Mouse (Mus musculus): ENCODE measurements around the gene Lifr.

The Lifr gene

DNA sequence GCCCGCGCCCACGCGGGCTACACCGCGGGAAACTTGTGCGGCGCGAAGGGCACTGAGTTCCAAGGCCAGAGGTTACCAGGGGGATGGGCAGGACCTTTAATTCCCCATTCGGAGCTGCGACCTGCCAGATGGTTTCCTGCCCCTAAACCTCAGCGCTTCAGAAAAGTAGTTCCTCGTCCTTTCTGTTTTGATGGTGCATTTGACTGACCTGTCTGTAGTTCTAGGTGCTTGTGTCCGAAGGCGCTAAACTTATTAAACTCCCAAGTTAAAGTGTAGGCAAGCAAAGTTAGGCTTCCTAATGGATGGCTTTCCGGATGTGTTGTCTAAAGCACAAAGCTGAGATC is 39.5 kb downstream of the Lifr start:
- DNase-seq: no peak

DNA sequence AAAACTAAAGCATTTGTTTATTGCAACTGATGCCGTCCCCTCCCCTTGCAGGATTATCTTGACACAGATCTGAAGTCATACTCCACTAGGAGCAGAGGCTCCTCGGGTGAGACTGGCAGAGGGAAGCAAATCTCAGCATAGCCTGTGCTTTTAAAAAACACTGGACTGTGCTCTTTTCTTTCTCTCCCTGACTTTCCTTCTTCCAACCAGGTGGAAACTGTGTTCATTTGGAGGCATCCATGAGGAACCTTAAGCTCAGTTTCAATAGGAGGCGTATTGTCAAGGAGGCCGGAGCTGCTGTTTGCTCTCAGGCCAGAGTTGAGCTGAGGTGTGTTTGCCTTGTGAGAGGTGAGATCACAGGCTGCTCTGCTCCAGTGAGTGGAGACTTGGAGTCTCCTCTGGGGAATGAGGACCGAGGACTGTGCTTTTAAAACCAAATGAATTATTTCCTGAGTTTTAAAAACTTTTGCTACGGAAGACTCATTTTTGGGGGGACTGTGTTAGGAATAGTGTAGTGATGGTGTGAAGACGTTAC is 40.3 kb downstream of the Lifr start:
- no peak for DNase-seq

DNA sequence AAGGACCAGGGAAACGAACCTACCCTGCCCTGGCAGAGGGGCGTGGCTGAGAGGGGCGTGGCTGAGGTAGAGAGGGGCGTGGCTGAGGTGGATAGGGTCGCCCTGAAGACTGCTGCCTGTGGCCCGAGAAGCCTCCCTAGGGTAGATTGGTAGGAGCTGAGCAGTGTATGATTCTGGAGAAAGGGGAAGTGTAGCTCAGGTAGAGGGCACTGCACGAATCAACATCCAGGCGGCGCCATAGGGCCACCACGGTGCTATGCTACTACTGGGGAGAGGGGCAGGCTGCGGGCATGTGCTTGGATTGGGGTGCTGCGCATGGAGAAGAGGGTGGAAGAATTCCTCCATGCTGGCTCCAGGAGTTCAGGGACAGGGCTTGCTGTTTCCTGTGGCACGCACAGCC is 42.3 kb downstream of the Lifr start:
- DNase-seq: no peak

DNA sequence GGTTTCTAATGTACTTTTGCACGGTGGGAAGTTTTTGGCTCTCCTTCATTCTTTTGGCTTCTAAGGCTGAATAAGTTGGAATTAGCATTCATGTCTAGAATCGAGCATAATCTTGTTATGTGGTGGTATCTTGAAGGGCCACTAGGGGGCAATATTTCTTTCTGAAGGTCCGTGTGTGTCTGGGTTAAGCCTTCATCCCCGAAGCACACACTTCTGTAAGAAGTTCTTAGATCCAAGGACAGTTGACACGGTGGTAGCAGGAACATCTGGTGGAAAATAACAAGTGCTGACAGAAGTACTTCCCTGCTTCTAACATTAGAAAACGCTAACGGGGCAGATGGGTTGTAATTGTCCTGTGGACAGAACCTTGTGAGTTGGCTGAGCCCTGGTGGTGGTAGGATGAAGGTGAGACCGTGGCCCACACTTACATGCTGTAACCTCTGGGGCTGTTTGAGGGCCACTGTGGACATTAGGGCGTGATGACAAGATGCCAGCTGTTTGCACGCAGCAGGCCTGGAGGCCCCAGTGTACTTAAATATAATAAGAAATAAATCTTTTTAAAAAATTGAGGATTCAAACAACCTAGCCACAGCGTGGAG is 44.1 kb downstream of the Lifr start:
- no peak for DNase-seq

DNA sequence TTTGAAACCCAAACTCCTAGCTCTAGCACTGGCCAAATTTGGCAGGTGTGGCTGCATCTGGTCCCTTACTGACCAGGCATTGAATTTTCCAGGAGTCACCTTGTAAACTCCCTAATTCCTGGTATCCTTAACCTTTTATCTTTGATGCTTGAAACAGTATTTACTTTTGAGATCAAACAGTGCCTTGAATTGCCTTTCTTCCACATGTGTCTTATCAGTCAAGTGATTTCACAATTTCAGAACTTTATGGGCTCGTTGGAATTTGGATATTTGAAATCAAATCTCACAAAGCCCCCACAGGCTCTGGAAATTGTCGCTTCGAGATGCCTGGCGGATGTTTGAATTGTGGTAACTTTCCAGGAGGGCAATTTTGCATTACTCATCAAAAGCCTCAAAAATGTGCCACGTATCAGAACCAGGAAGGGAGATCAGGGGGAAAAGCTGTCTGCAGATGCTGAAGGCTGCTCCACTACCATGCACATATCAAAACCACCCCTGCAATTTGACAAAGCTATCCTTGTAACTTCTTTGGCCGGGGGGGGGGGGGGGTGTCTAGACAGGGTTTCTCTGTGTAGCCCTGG is 45.7 kb downstream of the Lifr start:
- DNase-seq: no peak

DNA sequence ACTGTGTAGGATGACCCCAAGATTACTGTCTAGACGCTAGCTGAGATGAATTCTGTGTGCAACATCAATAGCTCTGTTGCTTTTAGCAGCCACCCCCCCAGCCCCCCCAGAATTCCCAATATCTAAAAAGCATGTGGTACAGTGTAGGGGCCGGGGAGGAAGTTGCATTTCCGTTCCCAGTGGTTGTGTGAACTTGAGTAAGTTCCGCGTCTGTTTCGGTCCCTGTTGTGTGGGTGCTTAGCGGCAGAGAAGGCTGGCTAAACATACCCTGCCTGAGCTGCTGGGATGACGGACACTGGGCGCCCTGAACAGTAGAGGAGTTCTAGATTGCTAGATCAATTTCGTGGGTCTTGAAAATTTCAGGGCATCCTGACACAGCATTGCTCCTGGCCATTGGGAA is 46.5 kb downstream of the Lifr start:
- DNase-seq: no peak

DNA sequence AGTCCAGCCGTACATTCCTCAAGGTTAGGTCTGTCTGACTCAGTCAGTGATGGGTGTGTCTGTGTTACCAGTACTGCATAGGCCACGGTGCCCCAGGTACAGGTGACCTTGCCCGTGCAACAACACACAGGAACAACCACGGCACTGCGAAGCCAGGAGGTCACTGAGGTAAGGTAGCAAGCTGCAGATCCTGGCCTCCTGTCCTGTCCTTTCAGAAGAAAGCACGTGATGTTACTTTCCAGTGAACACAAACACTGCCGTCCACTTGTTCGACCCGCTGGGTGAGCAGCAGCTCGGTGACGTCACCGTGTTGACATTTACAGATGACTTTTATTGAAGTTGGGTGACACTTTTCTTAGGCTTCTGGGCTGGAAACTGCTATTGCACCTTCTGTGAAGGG is 47.2 kb downstream of the Lifr start:
- no peak for DNase-seq

DNA sequence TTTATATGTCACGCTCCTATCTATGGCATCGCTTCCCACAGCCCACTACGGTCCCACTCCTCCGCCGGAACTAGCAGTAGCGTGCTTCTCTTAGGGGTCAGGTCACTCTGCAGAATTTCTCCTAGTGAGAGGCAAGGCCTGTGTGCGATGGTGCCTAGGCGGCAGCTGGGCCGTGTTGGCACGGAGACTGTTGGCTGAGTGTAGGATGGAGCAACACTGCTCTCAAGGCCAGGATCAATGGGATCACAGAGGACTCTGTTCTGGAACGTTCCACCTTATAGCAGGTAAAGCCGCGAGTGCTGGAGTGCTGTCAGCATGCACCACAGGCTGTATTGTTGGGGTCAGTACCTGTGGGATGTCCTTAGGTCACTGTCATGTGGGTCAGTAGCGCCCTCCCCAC is 48.1 kb downstream of the Lifr start:
- no peak for DNase-seq

DNA sequence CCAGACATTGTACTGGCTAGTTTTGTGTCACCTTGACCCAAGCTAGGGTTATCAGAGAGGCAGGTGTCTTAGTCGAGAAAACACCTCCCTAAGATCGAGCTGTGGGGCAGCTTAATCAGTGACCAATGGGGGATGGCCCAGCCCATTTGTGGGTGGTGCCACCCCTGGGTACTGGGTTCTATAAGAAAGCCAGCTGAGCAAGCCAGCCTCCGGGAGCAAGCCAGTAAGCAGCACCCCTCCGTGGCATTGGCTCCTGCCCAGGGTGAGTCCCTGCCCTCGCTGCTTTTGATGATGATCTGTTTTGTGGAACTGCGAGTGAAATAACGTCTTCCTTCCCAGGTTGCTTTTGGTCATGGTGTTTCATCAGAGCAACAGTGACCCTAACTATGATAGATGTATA is 49.9 kb downstream of the Lifr start:
- no peak for DNase-seq

DNA sequence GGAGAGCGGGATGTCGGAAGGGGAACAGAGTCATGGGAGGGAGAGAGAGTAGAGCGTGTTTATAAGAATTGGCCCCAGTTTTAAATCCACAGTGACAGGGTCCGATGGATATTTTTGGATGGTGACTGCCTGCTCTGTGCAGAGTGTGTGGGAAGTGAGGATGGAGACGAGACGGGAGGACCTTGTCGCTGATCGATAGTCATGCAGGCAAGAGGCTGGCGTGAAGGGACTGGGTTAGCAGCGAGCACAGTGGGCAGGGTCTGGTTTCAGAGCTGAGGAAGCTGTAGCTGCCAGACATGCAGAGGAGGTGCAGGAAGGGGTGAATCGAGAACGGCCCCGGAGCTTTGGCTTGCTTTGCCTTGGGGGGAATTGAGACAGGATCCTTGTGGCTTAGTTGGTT is 50.8 kb downstream of the Lifr start:
- DNase-seq: no peak

DNA sequence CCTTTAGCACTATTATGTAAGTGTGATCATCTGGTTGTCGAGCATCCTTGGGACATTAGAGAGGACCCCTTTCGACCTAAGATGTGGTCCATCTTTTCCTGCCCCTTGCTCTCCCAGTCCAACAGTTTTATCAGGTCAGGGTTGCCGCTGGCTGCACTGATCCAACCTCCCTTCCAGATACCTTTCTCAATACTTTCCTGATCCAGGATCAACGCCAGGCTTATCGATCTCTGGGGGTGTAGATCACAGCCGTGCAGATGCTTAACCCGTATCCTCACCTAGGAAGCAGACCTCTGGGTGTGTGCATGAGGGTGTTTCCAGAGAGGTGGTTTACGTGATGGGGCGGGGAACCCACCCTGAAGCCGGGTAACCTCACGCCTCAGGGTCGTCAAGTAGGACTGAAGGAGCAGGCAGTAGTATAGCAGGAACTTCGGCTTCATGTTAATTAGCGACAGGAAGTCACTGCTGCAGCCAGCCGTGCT is 53.3 kb downstream of the Lifr start:
- DNase-seq: no peak

DNA sequence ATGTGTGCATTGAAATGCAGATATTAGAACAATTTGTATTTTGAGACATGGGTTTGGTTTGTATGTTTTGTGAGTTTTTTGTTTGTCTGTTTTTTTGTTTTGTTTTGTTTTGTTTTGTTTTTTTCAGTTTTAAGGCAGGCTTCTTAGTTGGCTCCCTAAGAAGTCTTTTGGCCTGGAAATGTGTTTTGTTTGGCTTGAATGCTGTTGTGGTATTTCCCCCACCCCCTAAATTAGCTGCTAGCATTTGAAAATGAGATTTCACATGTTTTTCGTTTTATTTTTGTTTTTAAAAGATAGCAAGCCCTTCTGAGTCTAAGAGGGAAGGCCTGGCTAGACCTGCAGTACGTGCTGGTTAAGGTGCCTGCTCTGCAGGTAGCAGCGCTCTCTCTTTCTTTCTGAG is 54.1 kb downstream of the Lifr start:
- DNase-seq: no peak

DNA sequence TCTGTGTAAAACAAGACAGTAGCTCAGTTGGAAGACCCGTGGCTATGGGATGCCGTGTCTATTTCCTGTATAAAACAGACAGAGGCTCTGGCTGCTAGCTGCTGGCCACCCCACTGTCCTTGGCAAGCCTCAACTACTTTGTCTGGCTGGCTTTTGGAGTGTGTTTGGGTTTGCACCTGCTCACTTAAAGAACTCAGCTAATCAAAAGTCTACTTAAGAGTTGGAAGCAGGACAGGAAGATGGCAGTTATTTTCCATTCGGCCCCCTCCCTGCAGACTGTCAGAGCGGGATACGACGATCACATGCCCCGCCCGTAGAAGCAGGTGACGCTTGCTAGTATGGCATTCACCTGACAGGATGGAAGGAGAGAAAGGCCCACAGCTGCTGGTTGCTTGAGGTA is 54.5 kb downstream of the Lifr start:
- no peak for DNase-seq

DNA sequence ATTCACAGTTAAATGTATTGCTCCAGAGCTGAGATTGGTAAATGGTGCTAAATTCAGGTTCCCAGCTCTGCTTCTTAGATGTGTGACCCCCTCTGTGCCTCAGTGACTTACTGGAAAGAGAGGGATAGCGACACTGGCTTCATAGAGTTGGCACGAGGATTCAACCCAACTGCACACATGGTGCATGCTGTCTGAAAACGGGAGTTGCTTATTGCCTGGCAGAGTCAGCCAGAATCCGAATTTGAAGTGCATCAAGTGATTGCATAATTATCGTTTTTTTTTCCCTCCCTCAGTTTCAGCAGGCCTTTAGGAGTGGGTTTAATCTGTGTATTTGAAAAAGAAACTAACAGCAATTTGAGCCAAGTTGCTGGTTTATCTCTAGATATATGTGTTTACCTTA is 55.1 kb downstream of the Lifr start:
- DNase-seq: no peak

DNA sequence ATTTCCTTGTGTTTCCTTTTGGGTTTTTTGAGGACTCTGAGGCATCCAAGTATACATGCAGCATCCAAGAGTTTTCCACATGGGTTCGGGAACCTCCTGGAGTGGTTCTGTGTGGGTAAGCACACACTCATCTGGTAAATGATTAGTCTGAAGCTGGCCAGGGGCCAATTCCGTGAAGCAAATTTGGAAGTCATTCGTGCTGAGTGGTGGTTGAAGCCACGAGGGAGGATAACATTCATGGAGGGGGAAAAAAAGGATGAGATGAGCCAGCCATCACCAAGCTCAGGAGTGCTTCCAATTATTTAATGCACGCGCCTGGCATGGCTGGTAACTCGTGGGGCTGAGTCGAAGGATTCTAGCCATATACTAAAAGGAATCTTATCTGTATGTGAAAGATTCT is 56.1 kb downstream of the Lifr start:
- DNase-seq: no peak

DNA sequence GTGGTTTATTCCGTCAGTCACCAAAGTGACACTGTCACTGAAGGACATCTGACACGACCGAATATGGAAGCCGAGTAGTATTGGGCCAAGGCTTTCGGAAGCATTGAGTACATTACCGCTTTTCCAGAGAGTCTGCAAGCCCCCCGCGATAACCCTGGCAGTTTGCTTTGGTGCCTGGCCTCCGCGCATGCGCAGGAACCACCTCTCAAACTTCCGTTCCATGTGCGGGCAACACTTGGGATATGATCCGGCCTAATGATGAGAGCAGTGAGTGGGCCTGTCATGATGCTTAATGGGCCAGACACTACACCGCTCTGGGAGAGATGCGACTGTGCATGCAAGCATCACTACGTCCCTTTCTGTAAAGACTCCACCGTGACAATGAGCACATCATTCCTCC is 59.4 kb downstream of the Lifr start:
- DNase-seq: no peak

DNA sequence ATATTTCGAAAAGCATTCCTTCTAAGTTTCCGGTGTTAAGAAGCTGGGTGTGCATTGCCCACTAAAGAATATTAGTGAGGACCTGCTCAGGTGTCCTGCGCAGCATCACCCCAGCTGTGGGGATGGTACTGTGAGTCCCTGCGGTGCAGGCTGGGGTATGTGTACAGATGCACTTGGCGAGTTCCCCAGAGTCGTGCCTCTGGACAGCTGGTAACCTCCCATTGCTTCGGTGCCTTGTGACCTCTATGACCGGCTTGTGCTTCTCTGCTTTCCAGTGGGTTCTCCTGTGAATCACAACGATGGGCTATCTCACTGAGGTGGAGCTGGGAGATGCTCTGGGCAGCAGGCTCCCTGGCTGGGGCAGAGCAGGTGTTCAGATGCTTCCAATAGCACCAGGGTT is 60.2 kb downstream of the Lifr start:
- no peak for DNase-seq

DNA sequence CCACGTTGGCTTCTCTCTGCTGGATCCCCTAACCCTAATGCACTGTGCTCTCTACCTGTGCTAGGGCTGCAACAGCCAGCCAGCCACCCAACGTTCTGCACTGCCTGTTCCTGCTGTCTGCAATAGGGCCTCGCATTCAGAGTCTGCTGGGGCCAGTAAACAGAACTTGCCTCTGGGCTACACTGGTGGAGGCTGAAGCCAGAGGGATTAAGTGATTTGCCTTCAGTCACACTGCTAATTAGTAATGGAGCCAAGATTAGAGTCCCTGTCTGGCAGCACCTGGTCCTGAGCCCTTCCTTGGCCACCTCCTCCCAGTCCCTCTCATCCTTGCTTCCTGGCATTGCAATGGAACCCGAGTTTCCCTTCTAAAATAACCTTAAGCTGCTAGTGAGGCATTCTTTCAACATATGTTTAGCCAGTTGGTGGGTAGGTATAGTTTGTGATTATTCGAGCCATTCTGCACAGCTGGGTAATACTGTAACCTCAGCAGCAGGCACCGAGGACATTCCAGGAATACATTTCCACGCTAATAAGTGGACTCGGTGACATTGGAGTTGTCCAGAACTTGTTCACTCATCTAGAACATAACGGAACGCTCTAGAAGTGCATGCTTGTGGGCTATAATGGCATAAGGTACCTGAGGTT is 61.8 kb downstream of the Lifr start:
- no peak for DNase-seq

DNA sequence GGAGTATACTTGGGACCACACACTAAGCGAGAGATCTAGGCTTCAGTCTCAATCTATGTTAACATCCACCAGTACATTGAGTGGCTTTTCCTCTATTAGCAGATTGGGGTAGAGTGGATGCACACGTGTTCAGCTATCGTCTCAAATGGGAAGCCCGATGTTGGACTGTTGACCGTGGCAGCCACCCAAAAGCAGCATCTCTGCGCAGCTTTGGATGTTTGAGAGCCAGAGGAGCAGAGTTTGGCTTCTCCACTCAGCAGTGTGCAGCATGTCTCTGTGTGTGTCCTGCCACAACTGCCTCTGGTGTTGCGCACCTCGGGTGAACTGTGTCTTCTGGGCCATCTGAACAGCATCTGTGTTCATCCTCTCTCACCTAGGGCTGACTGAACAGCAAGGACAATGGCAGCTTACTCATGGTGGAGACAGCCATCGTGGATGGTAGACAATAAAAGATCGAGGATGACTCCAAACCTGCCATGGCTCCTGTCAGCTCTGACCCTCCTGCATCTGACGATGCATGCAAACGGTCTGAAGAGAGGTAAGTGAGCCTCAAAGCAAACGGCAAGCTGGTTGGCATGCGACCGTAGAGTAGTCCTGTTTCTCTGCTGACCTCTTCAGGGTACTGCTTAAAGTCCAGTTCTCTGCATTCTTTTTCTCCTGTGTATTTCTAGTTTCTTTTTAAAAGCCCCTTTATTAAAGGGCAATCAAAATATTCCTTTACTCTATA is 63.8 kb downstream of the Lifr start:
- peak in 1 of 2 experiments; percentile 27 for DNase-seq

DNA sequence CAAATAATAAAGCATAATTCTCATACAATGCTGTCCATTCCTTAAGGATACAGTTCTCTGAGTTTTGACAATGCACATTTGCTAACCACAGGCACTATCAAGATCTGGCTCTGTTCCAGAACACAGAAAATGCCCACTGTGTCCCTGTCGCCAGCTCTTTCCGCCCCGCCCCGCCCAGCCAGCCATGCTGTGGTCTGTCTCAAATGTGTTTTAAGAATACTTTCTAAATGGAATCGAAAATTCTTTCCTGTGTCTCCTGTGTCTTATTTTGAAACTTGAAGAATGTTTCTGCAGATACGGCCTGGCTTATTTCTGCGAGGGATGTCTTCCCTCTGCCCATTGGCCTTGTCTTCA is 64.3 kb downstream of the Lifr start:
- DNase-seq: peak in 1 of 2 experiments; percentile 45

DNA sequence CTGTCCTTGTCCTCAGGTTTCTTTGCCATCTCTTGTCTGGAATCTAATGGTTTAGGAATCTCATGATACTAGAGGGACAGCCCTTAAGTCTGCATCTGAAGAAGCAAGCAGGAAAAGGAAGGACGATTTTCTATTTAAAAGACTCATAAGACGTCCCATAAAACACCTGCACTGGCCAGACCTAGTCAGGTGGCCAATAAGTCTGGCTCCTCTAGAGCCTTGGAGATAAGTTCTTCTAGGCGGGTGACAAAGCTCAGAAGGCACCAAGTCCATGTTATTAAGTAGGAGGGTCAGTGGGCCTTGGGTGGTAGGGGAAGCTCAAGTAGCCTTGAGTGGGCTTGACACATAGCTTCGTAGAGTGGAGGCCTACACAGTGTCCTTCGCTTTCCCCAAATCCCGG is 67.2 kb downstream of the Lifr start:
- DNase-seq: no peak

DNA sequence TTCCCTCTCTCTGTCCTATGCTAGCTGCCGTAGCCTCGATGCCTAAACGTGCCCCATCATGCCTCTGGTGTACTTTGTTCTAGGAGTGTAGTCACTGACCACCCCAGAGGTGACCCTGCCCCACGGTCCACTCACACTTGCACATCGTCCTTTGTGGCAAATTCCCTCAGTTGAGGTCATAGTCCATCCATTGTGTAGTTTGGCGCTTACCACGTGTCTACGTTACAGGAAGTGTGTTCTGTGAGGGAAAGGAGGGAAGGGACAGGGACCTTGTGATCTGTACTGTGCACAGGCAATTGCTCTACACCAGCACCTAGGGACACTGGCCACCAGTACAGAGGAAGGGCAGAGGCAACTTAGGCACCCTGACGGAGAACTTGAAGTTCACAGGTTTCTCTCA is 69.5 kb downstream of the Lifr start:
- no peak for DNase-seq

DNA sequence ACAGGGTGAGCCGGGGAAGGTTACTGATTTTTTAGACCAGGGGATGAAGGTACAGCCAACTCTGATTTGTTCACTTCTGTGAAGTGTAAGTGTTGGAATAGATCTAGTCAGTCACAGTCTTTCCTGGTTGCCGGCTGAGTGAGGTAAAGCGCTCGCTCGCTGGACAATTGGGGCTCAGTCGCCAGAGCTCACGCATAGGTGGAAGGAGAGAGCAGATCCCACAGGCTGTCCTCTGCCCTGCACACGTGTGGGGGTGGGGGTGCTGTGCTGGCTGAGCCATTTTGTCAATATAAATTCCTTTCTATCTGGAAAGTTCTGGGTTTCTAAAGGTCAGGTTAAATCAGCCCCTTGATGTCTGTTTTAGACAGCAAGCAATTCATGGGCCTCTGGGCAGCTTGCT is 69.9 kb downstream of the Lifr start:
- no peak for DNase-seq

DNA sequence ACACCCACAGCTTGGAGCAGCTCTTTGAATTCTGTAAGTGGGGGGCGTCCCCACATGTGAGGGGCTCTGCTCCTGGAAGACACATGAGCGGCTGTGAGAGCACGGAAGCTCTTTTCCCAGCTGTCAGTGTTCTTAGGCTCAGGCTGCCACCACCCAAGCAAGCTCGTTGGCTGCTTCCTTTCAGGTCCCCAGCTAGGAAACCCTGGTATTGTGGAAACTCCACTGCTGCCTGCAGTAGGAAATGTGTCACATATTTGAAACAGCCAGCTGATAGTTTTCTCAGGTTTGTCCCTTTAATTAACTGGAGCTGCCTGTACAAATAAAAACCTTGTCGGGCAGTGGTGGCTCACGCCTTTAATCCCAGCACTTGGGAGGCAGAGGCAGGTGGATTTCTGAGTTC is 73.4 kb downstream of the Lifr start:
- DNase-seq: no peak

Data from cerebellum, postnatal 25 days (tissue).